Mouse (Mus musculus) lung, embryonic 16.5 days (tissue): ENCODE results near the gene Pdlim4. TPM values are rescaled to one million over a fixed set of nuclear protein-coding genes. Genes with fewer than 3 reads are reported as not detected.

Source experiments
- ATAC-seq: fragments of 200-750 bp; cut with Nextera tagmentation; 2 replicates; pipeline ENCODE4 v1.8.0; 2017; ENCODE audit warnings: low read depth, mild to moderate bottlenecking, moderate library complexity
- H3K27ac ChIP-seq: fragments of 300-500 bp; sonication (generic); 2 replicates; pipeline ENCODE4 v1.5.1; 2014; ENCODE audit warnings: mild to moderate bottlenecking, control low read depth, low read length
- H3K27me3 ChIP-seq: fragments of 300-500 bp; sonication (generic); 2 replicates; pipeline ENCODE4 v1.6.1; 2014; ENCODE audit warnings: low read depth, low read length, mixed read lengths; ENCODE audit not compliant: control insufficient read depth, insufficient read depth
- H3K36me3 ChIP-seq: fragments of 300-500 bp; sonication (generic); 2 replicates; pipeline ENCODE4 v1.6.1; 2014; ENCODE audit warnings: low read length; ENCODE audit not compliant: control insufficient read depth, insufficient read depth
- H3K4me1 ChIP-seq: fragments of 300-500 bp; sonication (generic); replicated peaks from 2 replicates; pipeline ENCODE4 v1.6.1; 2014; ENCODE audit warnings: low read length, mixed read lengths; ENCODE audit not compliant: control insufficient read depth, insufficient read depth
- H3K4me2 ChIP-seq: fragments of 300-500 bp; sonication (generic); 2 replicates; pipeline ENCODE4 v1.6.1; 2014; ENCODE audit warnings: low read depth, low read length, control low read depth
- H3K4me3 ChIP-seq: fragments of 300-500 bp; sonication (generic); 2 replicates; pipeline ENCODE4 v1.5.1; 2014; ENCODE audit warnings: mild to moderate bottlenecking, low read length, control low read depth
- H3K9ac ChIP-seq: fragments of 300-500 bp; sonication (generic); 2 replicates; pipeline ENCODE4 v1.6.1; 2014; ENCODE audit warnings: low read length, control low read depth
- H3K9me3 ChIP-seq: fragments of 300-500 bp; sonication (generic); 2 replicates; pipeline ENCODE4 v1.6.1; 2016; ENCODE audit warnings: low read length; ENCODE audit not compliant: control insufficient read depth
- WGBS: fragments of 180-500 bp; shearing (Covaris S2); extraction: QIAGEN DNeasy Blood & Tissue Kit; methylation state at CpG from one replicate; pipeline ENCODE4 v1.1.7; 2014; 5-methylcytosine and 5-hydroxymethylcytosine counted together
- polyA plus RNA-seq: library from polyadenylated mRNA; unstranded; fragments of >200 nt; fragmentation: Nextera tagmentation; extraction: Ambion mirVana; gene quantifications from 2 replicates; pipeline ENCODE4 v1.2.1, GENCODE M21; 2015

The Pdlim4 gene
- polyA plus RNA-seq = 12.6 and 15.6 TPM in 2 replicates

- ATAC-seq = peak; percentile 37
- 2% methylated on average over 43 of the region's 61 CpGs for WGBS
- Histone ChIP-seq H3K4me2 (peak within 1 kb of the TSS; percentile 95), H3K27ac (no peak within 1 kb of the TSS), H3K4me1 (peaks cover 26% of the 10 kb centered on the region), H3K9ac (peak within 1 kb of the TSS; percentile 74), H3K4me3 (peak within 1 kb of the TSS; percentile 56), H3K27me3 (peaks cover 5% of the 10 kb centered on the region; the same call in 1 of the 2 replicates), H3K9me3 (no peaks in the 10 kb centered on the region), H3K36me3 (no peaks in the 10 kb centered on the region)
These were observed at the start of gene Pdlim4 for GRCm38 (mm10) chr11:54068520-54069371. TSS of gene Pdlim4 (minus strand) at chr11:54069014.

GRCm38 (mm10) chr11:54117096-54117495 is 48.3 kb upstream of the Pdlim4 start:
- Histone ChIP-seq H3K4me1 (peaks cover 18% of the 10 kb centered on the region), H3K36me3 (peaks cover 4% of the 10 kb centered on the region; the same call in 1 of the 2 replicates), H3K4me3 (no peak overlapping the region), H3K9me3 (no peaks in the 10 kb centered on the region), H3K9ac (no peak overlapping the region), H3K4me2 (no peak overlapping the region), H3K27me3 (no peaks in the 10 kb centered on the region), H3K27ac (no peak overlapping the region)
- no peak for ATAC-seq
- 84% methylated on average over 10 of the region's 10 CpGs for WGBS

- ATAC-seq = no peak
- Histone ChIP-seq H3K9ac (no peak overlapping the region), H3K9me3 (no peaks in the 10 kb centered on the region), H3K36me3 (peaks cover 4% of the 10 kb centered on the region; the same call in 1 of the 2 replicates), H3K27ac (no peak overlapping the region), H3K4me1 (peaks cover 22% of the 10 kb centered on the region), H3K4me3 (no peak overlapping the region), H3K27me3 (no peaks in the 10 kb centered on the region), H3K4me2 (no peak overlapping the region)
- WGBS = 71% methylated on average over 4 of the region's 4 CpGs
These were observed 47.6 kb upstream of the Pdlim4 start for GRCm38 (mm10) chr11:54116406-54116805.

DNA sequence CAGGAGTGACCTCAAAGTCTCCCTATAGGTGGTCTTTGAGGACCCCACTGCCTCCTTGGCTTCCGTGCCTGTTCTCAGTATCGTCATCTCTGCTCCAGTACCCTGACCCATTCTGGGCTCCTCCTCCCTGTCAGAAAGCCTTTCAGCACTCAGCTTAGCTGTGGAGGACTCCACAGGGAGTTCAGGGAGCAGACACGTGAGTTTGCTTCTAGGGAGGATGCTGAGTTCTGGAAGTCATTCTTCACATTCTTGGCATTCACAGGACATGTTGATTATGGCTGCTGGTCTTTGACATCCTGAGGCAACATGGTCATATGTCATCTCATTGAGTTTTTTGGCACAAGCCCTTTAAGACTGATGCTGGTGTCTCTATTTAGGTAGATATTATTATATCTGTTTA is 47.1 kb upstream of the Pdlim4 start:
- no peak for ATAC-seq
- H3K27me3 ChIP-seq = no peaks in the 10 kb centered on the region
- H3K4me1 ChIP-seq = peaks cover 22% of the 10 kb centered on the region
- no peak overlapping the region for H3K4me3 ChIP-seq
- no peak overlapping the region for H3K9ac ChIP-seq
- H3K36me3 ChIP-seq = peaks cover 4% of the 10 kb centered on the region; the same call in 1 of the 2 replicates
- H3K9me3 ChIP-seq = no peaks in the 10 kb centered on the region
- WGBS = 52% methylated on average over 3 of the region's 3 CpGs
- H3K27ac ChIP-seq = no peak overlapping the region
- H3K4me2 ChIP-seq = no peak overlapping the region

- ATAC-seq = no peak
- H3K27ac ChIP-seq = no peak overlapping the region
- H3K4me3 ChIP-seq = no peak overlapping the region
- WGBS = 83% methylated on average over 8 of the region's 8 CpGs
- H3K4me2 ChIP-seq = no peak overlapping the region
- peaks cover 4% of the 10 kb centered on the region; the same call in 1 of the 2 replicates for H3K36me3 ChIP-seq
- H3K4me1 ChIP-seq = peaks cover 22% of the 10 kb centered on the region
- no peak overlapping the region for H3K9ac ChIP-seq
- H3K9me3 ChIP-seq = no peaks in the 10 kb centered on the region
- no peaks in the 10 kb centered on the region for H3K27me3 ChIP-seq
These were observed 46.5 kb upstream of the Pdlim4 start for GRCm38 (mm10) chr11:54115301-54115700.

DNA sequence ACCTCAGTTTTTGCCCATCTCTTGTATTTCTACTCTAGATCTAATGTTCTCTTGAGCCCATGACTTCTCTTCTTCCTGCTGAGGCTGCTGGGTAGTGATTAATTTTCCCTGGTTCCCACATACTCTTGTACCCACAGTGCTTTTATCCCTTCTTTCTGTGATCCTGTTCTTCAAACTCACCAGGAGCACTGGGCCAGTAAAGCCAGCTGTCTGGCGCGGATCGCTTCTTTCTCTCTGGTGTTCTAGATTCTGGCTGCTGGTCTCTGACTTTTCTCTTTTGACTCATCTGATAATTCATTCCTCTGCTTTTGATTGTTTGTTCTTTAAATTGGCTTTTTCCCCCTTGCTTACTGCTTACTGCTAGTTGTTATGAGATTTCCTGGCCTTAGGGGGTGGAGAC is 45.9 kb upstream of the Pdlim4 start:
- peaks cover 4% of the 10 kb centered on the region; the same call in 1 of the 2 replicates for H3K36me3 ChIP-seq
- H3K9ac ChIP-seq = no peak overlapping the region
- no peak overlapping the region for H3K27ac ChIP-seq
- H3K4me1 ChIP-seq = peaks cover 22% of the 10 kb centered on the region
- H3K4me2 ChIP-seq = no peak overlapping the region
- H3K4me3 ChIP-seq = no peak overlapping the region
- no peak for ATAC-seq
- 98% methylated on average over 3 of the region's 3 CpGs for WGBS
- H3K9me3 ChIP-seq = no peaks in the 10 kb centered on the region
- no peaks in the 10 kb centered on the region for H3K27me3 ChIP-seq

- H3K4me1 ChIP-seq = peaks cover 22% of the 10 kb centered on the region
- H3K4me2 ChIP-seq = peak overlapping the region; percentile 51
- no peaks in the 10 kb centered on the region for H3K27me3 ChIP-seq
- ATAC-seq = peak; percentile 30; the same call in 1 of the 2 replicates
- peak overlapping the region; percentile 56 for H3K9ac ChIP-seq
- H3K27ac ChIP-seq = peak overlapping the region; percentile 90
- no peaks in the 10 kb centered on the region for H3K9me3 ChIP-seq
- WGBS = 11% methylated on average over 4 of the region's 4 CpGs
- peaks cover 4% of the 10 kb centered on the region; the same call in 1 of the 2 replicates for H3K36me3 ChIP-seq
- H3K4me3 ChIP-seq = peak overlapping the region; percentile 33
These were observed 44.5 kb upstream of the Pdlim4 start for GRCm38 (mm10) chr11:54113352-54113751.

DNA sequence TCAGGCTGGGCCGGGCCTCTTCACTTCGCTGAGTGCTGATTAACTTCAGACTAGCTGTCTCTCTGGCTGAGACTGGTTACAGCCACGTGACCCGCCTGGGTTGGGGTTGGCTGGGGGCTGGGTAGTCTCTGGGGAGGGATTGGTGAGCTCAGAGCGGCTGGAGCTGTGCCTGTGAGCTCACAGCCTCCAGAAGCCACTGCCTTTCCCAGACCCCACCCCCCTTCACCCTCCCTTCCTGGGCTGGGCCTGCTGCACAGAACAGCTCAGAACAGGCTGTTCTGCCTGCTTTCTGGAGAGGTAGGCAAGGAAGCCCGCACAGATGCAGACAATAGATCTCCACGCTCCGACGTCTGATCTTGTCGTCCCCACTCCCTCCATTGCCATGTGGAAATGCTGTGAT is 44.1 kb upstream of the Pdlim4 start:
- WGBS = 0% methylated on average over 10 of the region's 10 CpGs
- H3K9ac ChIP-seq = peak overlapping the region; percentile 56
- peaks cover 22% of the 10 kb centered on the region for H3K4me1 ChIP-seq
- ATAC-seq = peak; percentile 99
- peak overlapping the region; percentile 51 for H3K4me2 ChIP-seq
- H3K36me3 ChIP-seq = peaks cover 4% of the 10 kb centered on the region; the same call in 1 of the 2 replicates
- H3K4me3 ChIP-seq = peak overlapping the region; percentile 33
- H3K27ac ChIP-seq = peak overlapping the region; percentile 90
- no peaks in the 10 kb centered on the region for H3K9me3 ChIP-seq
- H3K27me3 ChIP-seq = no peaks in the 10 kb centered on the region

GRCm38 (mm10) chr11:54111976-54112741 is 43.3 kb upstream of the Pdlim4 start:
- Histone ChIP-seq H3K9ac (peak overlapping the region; percentile 56), H3K9me3 (no peaks in the 10 kb centered on the region), H3K27ac (peak overlapping the region; percentile 87), H3K4me2 (peak overlapping the region; percentile 51), H3K36me3 (no peaks in the 10 kb centered on the region), H3K27me3 (no peaks in the 10 kb centered on the region), H3K4me3 (no peak overlapping the region), H3K4me1 (peaks cover 23% of the 10 kb centered on the region)
- ATAC-seq = no peak
- WGBS = 60% methylated on average over 21 of the region's 21 CpGs
